8 mouse cellular contexts compared by ENCODE assay signal in the genomic region with DNA sequence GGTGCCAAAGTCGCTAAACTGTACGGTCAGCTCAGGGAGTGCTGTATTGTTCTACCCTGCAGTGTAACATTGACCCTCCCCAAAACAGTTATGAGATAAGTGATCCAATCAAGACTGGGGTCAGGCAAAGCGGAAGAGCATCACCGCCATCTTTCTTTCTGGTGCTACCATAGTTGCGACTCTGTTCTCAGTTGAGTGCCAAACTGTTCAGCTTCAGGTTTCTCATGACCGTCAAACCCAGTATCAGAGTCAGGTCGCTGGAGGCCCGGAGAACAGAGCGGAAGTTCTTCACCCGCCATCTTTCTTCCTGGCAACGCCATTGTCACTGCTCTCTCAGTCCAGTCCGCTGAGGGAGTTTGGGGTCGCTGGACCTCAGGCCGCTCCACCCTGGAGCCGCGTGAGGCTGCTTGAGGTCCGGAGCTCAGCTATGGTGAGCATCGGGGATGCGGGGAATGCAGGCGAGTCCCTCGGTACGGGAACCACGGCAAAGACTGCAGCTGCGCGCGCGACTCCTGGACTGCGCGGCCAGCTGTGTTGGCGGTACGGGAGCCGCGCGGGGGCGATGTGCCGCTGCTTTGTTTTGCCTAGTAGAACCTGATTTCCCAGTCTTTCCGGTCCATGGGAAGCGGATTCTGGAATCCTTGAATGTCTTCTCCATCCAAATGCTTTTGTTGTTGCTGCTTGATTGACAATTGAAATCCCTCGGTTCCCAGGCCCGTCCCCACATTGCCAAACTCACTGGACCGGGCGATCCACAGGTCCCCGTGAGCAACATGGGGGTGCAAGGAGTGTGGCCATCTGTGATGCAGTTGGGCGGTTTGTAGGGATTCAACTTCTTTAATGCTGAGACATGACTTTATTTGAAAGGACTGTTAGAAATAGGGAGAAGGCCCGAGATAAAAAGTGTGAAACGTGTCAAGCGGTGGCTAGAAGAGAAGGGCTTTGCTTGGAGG. TPM values are rescaled to one million over a fixed set of nuclear protein-coding genes. Genes with fewer than 3 reads are reported as not detected.
A peak's percentile ranks its signal among the peaks of the same experiment; 100 is the strongest.
DNase-seq lines count a peak whose midpoint lies in the region; ATAC-seq and TF ChIP-seq lines count a peak whose summit lies in the region.

Gene Zfp882, plus strand, starts transcription at position 300 of the 953 bp plus-strand sequence.
Gene Zfp617, plus strand, starts transcription at position 327 of the 953 bp plus-strand sequence.

- DNase-seq in MN1 (ENCODE audit: low spot score), result peak; percentile 94
- DNase-seq in cerebellum, adult 9-10 months, result peak; percentile 93
- DNase-seq in hindbrain, embryonic 10.5 days (ENCODE audit: low spot score), result peak; percentile 90
- peak; percentile 92 for DNase-seq in layer of hippocampus, adult 9-11 months
- peak; percentile 92 for DNase-seq in lung, postnatal 0 days (ENCODE audit: low spot score)
- DNase-seq in ovary, postnatal 36 days (ENCODE audit: low spot score), result peak; percentile 88
- peak; percentile 90 for DNase-seq in thymus, postnatal 25 days

- no peak for TF ChIP-seq EP300 in lung, postnatal 0 days (IDR thresholded peaks at IDR 0.05)

- peak; percentile 84 for TF ChIP-seq CTCF in lung, postnatal 0 days (IDR thresholded peaks at IDR 0.05)

- H3K27ac ChIP-seq in hindbrain, embryonic 10.5 days, result peak within 1 kb of the TSS; percentile 100
- H3K27ac ChIP-seq in lung, postnatal 0 days (ENCODE audit: low read length), result peak within 1 kb of the TSS; percentile 95

- 6% methylated on average over 47 of the region's 47 CpGs for WGBS in hindbrain, embryonic 10.5 days
- 4% methylated on average over 47 of the region's 47 CpGs for WGBS in lung, postnatal 0 days

- peaks cover 9% of the 10 kb centered on the region for H3K36me3 ChIP-seq in hindbrain, embryonic 10.5 days
- no peaks in the 10 kb centered on the region for H3K36me3 ChIP-seq in lung, postnatal 0 days (ENCODE audit: insufficient read depth, low read length)

- H3K9me3 ChIP-seq in hindbrain, embryonic 10.5 days, result 0 out of 2 replicates have a peak, but pooled peaks cover 2% of the 10 kb centered on the region
- no peaks in the 10 kb centered on the region for H3K9me3 ChIP-seq in lung, postnatal 0 days (ENCODE audit: low read length)

- peak within 1 kb of the TSS; percentile 63 for H3K4me2 ChIP-seq in lung, postnatal 0 days (replicated peaks; ENCODE audit: low read depth, low read length)

- H3K27me3 ChIP-seq in hindbrain, embryonic 10.5 days (ENCODE audit: insufficient read depth, poor library complexity, severe bottlenecking), result 0 out of 2 replicates have a peak, but pooled peaks cover 2% of the 10 kb centered on the region
- no peaks in the 10 kb centered on the region for H3K27me3 ChIP-seq in lung, postnatal 0 days (replicated peaks; ENCODE audit: insufficient read depth, low read length)

- H3K4me3 ChIP-seq in hindbrain, embryonic 10.5 days, result peak within 1 kb of the TSS; percentile 78
- peak within 1 kb of the TSS; percentile 77 for H3K4me3 ChIP-seq in lung, postnatal 0 days (ENCODE audit: low read depth, low read length)

- H3K4me1 ChIP-seq in hindbrain, embryonic 10.5 days (replicated peaks), result no peaks in the 10 kb centered on the region; the same call in 1 of the 2 replicates
- no peaks in the 10 kb centered on the region for H3K4me1 ChIP-seq in lung, postnatal 0 days (ENCODE audit: insufficient read depth, low read depth, low read length)

- peak; percentile 98 for ATAC-seq in frontal cortex, adult (ENCODE audit: low TSS enrichment)
- ATAC-seq in lung, postnatal 0 days, result peak; percentile 96

- peak within 1 kb of the TSS; percentile 78 for H3K9ac ChIP-seq in lung, postnatal 0 days (replicated peaks; ENCODE audit: low read depth)

RNA-seq across cellular contexts. Expression of gene Zfp882, which starts in this region (rescaled TPM):
- 8.6 and 8.7 TPM in 2 replicates for polyA plus RNA-seq in hindbrain, embryonic 10.5 days (2016; fragmentation: Nextera tagmentation; extraction: Ambion mirVana)
- 2.2 and 2.8 TPM in 2 replicates for polyA plus RNA-seq in lung, postnatal 0 days (2015; fragmentation: Nextera tagmentation; extraction: Ambion mirVana)

RNA-seq across cellular contexts. Expression of gene Zfp617, which starts in this region (rescaled TPM):
- polyA plus RNA-seq in hindbrain, embryonic 10.5 days (2016; fragmentation: Nextera tagmentation; extraction: Ambion mirVana), result 31.7 and 34.2 TPM in 2 replicates
- 11.9 and 12.9 TPM in 2 replicates for polyA plus RNA-seq in lung, postnatal 0 days (2015; fragmentation: Nextera tagmentation; extraction: Ambion mirVana)

Comparison
In these comparisons a context has a peak if more than half of its experiments do, and no peak if none do; other contexts are left out.
1. Peak in every context shown above with its lines: DNase-seq, ATAC-seq, H3K4me3 ChIP-seq and H3K27ac ChIP-seq.